Mouse (Mus musculus): ENCODE data around the gene Tnpo1.

DNA sequence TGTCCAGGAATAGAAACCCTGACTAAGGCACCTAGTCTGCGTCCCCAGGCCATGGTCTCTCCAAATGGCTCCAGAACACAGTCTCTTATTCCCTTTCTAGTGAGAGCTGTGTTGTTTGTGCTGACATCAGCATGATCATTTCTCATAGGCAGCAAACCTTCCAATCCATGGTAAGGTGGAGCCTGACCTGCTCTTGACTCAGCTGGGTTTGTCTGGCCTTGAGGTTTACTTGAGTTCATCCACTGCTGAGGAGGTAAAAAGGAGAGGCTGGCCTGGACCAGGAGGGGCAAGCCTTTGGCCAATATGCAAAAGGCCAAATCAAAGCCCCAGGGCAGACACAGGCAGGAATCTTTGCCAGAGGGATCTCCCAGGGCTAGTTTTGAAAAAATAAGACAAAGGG lies 37.4 kb upstream of the Tnpo1 start:
- TF ChIP-seq USF1 (IDR thresholded peaks at IDR 0.05; ENCODE audit: low read depth) (no peak), MAX (IDR thresholded peaks at IDR 0.05; ENCODE audit: low read depth) (no peak), SRF (IDR thresholded peaks at IDR 0.05; ENCODE audit: control insufficient read depth, insufficient read length, low read depth) (no peak), POLR2A (IDR thresholded peaks at IDR 0.05; ENCODE audit: insufficient read length, low read depth) (no peak), CEBPB (IDR thresholded peaks at IDR 0.05; ENCODE audit: insufficient read depth, poor library complexity, severe bottlenecking) (no peak), E2F4 (IDR thresholded peaks at IDR 0.05; ENCODE audit: insufficient read depth) (no peak), REST (IDR thresholded peaks at IDR 0.05; ENCODE audit: insufficient read depth, insufficient read length) (no peak), MYOD1 (IDR thresholded peaks at IDR 0.05; ENCODE audit: control insufficient read depth in 1 of 3, insufficient read length in 2 of 3, low read depth in 2 of 3) (no peak)

Data from myocyte (in vitro differentiated cells).